Mouse (Mus musculus): ENCODE results near the gene Tmem159. TPM values are rescaled to one million over a fixed set of nuclear protein-coding genes. Genes with fewer than 3 reads are reported as not detected.
A peak's percentile ranks its signal among the peaks of the same experiment; 100 is the strongest.

The Tmem159 gene
- polyA plus RNA-seq, 1 experiment from 2014 or later, result 14.0 TPM

DNA sequence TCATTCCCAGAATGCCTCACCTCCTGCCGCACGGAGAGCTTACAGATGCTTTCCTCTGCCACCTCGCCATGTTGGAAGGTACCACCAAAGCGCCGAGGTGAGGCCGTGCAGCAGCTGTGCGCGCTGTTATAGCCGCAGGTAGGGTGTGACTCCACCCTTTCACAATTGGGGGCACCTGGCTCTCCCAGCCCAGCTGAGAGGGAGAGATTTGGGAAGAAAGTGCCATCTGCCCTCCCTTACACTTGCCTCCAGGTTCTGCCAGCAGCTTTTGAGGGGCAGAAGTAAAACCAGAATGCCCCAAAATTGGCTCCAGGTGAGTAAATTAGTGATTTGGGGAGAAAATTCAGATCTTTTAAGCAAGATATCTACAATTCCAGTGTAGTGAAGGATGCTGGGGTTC is 43.0 kb downstream of the Tmem159 start, which contains the start of gene Zp2:
TSS of gene Zp2 (minus strand) at position 101 of the 400 bp plus-strand sequence.
- no peak for ATAC-seq (ENCODE audit: low FRiP score, low read depth)
- Histone ChIP-seq H3K9ac (no peak within 1 kb of the TSS), H3K4me3 (no peak within 1 kb of the TSS), H3K36me3 (no peaks in the 10 kb centered on the region), H3K4me1 (replicated peaks) (no peaks in the 10 kb centered on the region), H3K27me3 (no peaks in the 10 kb centered on the region), H3K4me2 (no peak within 1 kb of the TSS), H3K27ac (replicated peaks) (no peak within 1 kb of the TSS), H3K9me3 (no peaks in the 10 kb centered on the region)
- WGBS, result 77% methylated on average over 9 of the region's 9 CpGs

GRCm38 (mm10) chr7:120150257-120150656 is 48.1 kb downstream of the Tmem159 start:
- Histone ChIP-seq H3K4me1 (replicated peaks) (no peaks in the 10 kb centered on the region), H3K27ac (replicated peaks) (no peak overlapping the region), H3K9me3 (no peaks in the 10 kb centered on the region), H3K4me3 (no peak overlapping the region), H3K36me3 (no peaks in the 10 kb centered on the region), H3K9ac (no peak overlapping the region), H3K4me2 (no peak overlapping the region), H3K27me3 (no peaks in the 10 kb centered on the region)
- no peak for ATAC-seq (ENCODE audit: low FRiP score, low read depth)
- WGBS, result 15% methylated on average over 3 of the region's 3 CpGs

GRCm38 (mm10) chr7:120150898-120151297 is 48.7 kb downstream of the Tmem159 start:
- H3K4me1 ChIP-seq (replicated peaks), result no peaks in the 10 kb centered on the region
- H3K27me3 ChIP-seq, result no peaks in the 10 kb centered on the region
- no peak for ATAC-seq (ENCODE audit: low FRiP score, low read depth)
- WGBS, result 83% methylated on average over 2 of the region's 2 CpGs
- no peak overlapping the region for H3K4me2 ChIP-seq
- H3K4me3 ChIP-seq, result no peak overlapping the region
- H3K36me3 ChIP-seq, result no peaks in the 10 kb centered on the region
- H3K9ac ChIP-seq, result no peak overlapping the region
- H3K27ac ChIP-seq (replicated peaks), result no peak overlapping the region
- H3K9me3 ChIP-seq, result no peaks in the 10 kb centered on the region

DNA sequence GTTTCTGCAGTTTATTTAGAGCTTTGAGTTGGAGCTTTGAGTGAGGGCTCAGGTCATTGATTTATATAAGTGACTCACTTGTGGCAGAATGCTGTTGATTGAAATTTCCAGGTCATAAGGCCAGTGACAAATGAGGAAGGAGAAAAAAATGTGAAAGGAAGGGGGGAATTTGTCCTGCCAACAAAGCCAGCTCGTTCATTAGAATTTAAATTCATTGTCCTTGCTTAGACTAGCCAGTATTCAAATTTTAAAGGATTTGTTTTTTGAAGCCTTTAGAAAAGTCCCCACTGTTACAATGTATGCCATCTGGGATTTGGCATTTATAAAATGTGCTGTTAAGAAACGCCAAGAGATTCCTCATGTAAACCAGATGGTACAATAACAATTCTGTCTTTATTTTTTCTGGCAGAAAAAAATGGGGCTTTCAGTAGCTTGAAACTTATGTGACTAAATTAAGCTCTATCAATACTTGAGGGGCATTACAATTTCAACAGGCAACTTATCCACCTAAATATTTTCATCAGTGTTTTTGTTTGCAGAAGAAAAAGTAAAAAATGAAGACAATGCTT is 54.8 kb downstream of the Tmem159 start:
- no peak for ATAC-seq (ENCODE audit: low FRiP score, low read depth)
- H3K4me2 ChIP-seq, result no peak overlapping the region
- WGBS, result 12% methylated on average over 2 of the region's 2 CpGs

GRCm38 (mm10) chr7:120157575-120158061 is 55.5 kb downstream of the Tmem159 start:
- Histone ChIP-seq H3K4me3 (no peak overlapping the region), H3K4me2 (no peak overlapping the region), H3K4me1 (replicated peaks) (0 out of 2 replicates have a peak, but pooled peaks cover 5% of the 10 kb centered on the region), H3K27ac (replicated peaks) (no peak overlapping the region), H3K27me3 (no peaks in the 10 kb centered on the region), H3K36me3 (no peaks in the 10 kb centered on the region), H3K9ac (no peak overlapping the region), H3K9me3 (no peaks in the 10 kb centered on the region)
- no peak for ATAC-seq (ENCODE audit: low FRiP score, low read depth)
- WGBS, result 29% methylated on average over 5 of the region's 5 CpGs

More for the DNA sequence above, 54.8 kb downstream of the Tmem159 start:
- Histone ChIP-seq H3K9me3 (no peaks in the 10 kb centered on the region), H3K27ac (replicated peaks) (no peak overlapping the region), H3K4me3 (no peak overlapping the region), H3K27me3 (no peaks in the 10 kb centered on the region), H3K36me3 (no peaks in the 10 kb centered on the region), H3K9ac (no peak overlapping the region), H3K4me1 (replicated peaks) (0 out of 2 replicates have a peak, but pooled peaks cover 5% of the 10 kb centered on the region)

GRCm38 (mm10) chr7:120158121-120158613 is 56.0 kb downstream of the Tmem159 start:
- H3K9ac ChIP-seq, result no peak overlapping the region
- no peak overlapping the region for H3K27ac ChIP-seq (replicated peaks)
- H3K4me2 ChIP-seq, result no peak overlapping the region
- H3K36me3 ChIP-seq, result no peaks in the 10 kb centered on the region
- H3K27me3 ChIP-seq, result no peaks in the 10 kb centered on the region
- H3K4me3 ChIP-seq, result no peak overlapping the region
- peak; percentile 48; the same call in 1 of the 2 replicates for ATAC-seq (ENCODE audit: low FRiP score, low read depth)
- WGBS, result 31% methylated on average over 4 of the region's 4 CpGs
- 0 out of 2 replicates have a peak, but pooled peaks cover 5% of the 10 kb centered on the region for H3K4me1 ChIP-seq (replicated peaks)
- no peaks in the 10 kb centered on the region for H3K9me3 ChIP-seq

- H3K36me3 ChIP-seq, result no peaks in the 10 kb centered on the region
- H3K27me3 ChIP-seq, result no peaks in the 10 kb centered on the region
- no peak for ATAC-seq (ENCODE audit: low FRiP score, low read depth)
- no peaks in the 10 kb centered on the region for H3K4me1 ChIP-seq (replicated peaks)
- no peak overlapping the region for H3K9ac ChIP-seq
- H3K4me2 ChIP-seq, result no peak overlapping the region
- WGBS, result 89% methylated on average over 11 of the region's 11 CpGs
- H3K4me3 ChIP-seq, result no peak overlapping the region
- no peaks in the 10 kb centered on the region for H3K9me3 ChIP-seq
- no peak overlapping the region for H3K27ac ChIP-seq (replicated peaks)
Observed at GRCm38 (mm10) chr7:120163581-120164251, 61.6 kb downstream of the Tmem159 start.

Other genes starting within 250 kb of the Tmem159 start
- gene Lyrm1, start 206.5 kb upstream of the Tmem159 start, polyA plus RNA-seq (2015; fragmentation: Nextera tagmentation; extraction: Ambion mirVana), result 18.9 and 22.7 TPM in 2 replicates
- 17.2 and 19.5 TPM in 2 replicates for gene Dcun1d3, start 206.1 kb upstream of the Tmem159 start, polyA plus RNA-seq (2015; fragmentation: Nextera tagmentation; extraction: Ambion mirVana)
- 0.03 TPM in 1 of 2 replicates, not detected in the other for gene Dnah3, start 7.1 kb upstream of the Tmem159 start, polyA plus RNA-seq (2015; fragmentation: Nextera tagmentation; extraction: Ambion mirVana)
- gene Zp2, start 42.9 kb downstream of the Tmem159 start, polyA plus RNA-seq (2015; fragmentation: Nextera tagmentation; extraction: Ambion mirVana), result not detected in 2 replicates
- not detected in 2 replicates for gene Anks4b, start 71.5 kb downstream of the Tmem159 start, polyA plus RNA-seq (2015; fragmentation: Nextera tagmentation; extraction: Ambion mirVana)
- gene Crym, start 99.8 kb downstream of the Tmem159 start, polyA plus RNA-seq (2015; fragmentation: Nextera tagmentation; extraction: Ambion mirVana), result 10.3 and 13.1 TPM in 2 replicates
- gene Abca14, start 101.6 kb downstream of the Tmem159 start, polyA plus RNA-seq (2015; fragmentation: Nextera tagmentation; extraction: Ambion mirVana), result not detected in 2 replicates
- not detected in 2 replicates for gene Abca15, start 226.3 kb downstream of the Tmem159 start, polyA plus RNA-seq (2015; fragmentation: Nextera tagmentation; extraction: Ambion mirVana)

Measured in hindbrain, embryonic 15.5 days (tissue).